Mouse (Mus musculus) hindbrain, embryonic 16.5 days (tissue): ENCODE measurements around the gene Espn. TPM values are rescaled to one million over a fixed set of nuclear protein-coding genes. Genes with fewer than 3 reads are reported as not detected.

Experiments
- ATAC-seq: fragments of 200-750 bp; cut with Nextera tagmentation; 2 replicates; pipeline ENCODE4 v1.8.0; 2017; ENCODE audit warnings: moderate TSS enrichment, moderate library complexity
- H3K27ac ChIP-seq: fragments of 300-500 bp; sonication (generic); 2 replicates; pipeline ENCODE4 v1.5.1; 2014; ENCODE audit warnings: low read depth, mild to moderate bottlenecking, control low read depth, low read length, moderate library complexity
- H3K27me3 ChIP-seq: fragments of 300-500 bp; sonication (generic); replicated peaks from 2 replicates; pipeline ENCODE4 v1.6.1; 2014; ENCODE audit warnings: low read length; ENCODE audit not compliant: control insufficient read depth, insufficient read depth
- H3K36me3 ChIP-seq: fragments of 300-500 bp; sonication (generic); 2 replicates; pipeline ENCODE4 v1.6.1; 2014; ENCODE audit warnings: mild to moderate bottlenecking, low read length, moderate library complexity, mixed read lengths; ENCODE audit not compliant: control insufficient read depth, insufficient read depth
- H3K4me1 ChIP-seq: fragments of 300-500 bp; sonication (generic); 2 replicates; pipeline ENCODE4 v1.6.1; 2014; ENCODE audit warnings: low read depth, low read length; ENCODE audit not compliant: control insufficient read depth, insufficient read depth
- H3K4me2 ChIP-seq: fragments of 300-500 bp; sonication (generic); 2 replicates; pipeline ENCODE4 v1.6.1; 2014; ENCODE audit warnings: mild to moderate bottlenecking, low read length, control low read depth, moderate library complexity
- H3K4me3 ChIP-seq: fragments of 300-500 bp; sonication (generic); 2 replicates; pipeline ENCODE4 v1.5.1; 2014; ENCODE audit warnings: mild to moderate bottlenecking, low read length, control low read depth, moderate library complexity
- H3K9ac ChIP-seq: fragments of 300-500 bp; sonication (generic); 2 replicates; pipeline ENCODE4 v1.6.1; 2014; ENCODE audit warnings: low read depth, mild to moderate bottlenecking, control low read depth, low read length, moderate library complexity
- H3K9me3 ChIP-seq: fragments of 300-500 bp; sonication (generic); 2 replicates; pipeline ENCODE4 v1.6.1; 2014; ENCODE audit warnings: mild to moderate bottlenecking, low read length, moderate library complexity; ENCODE audit not compliant: control insufficient read depth
- WGBS: fragments of 180-500 bp; shearing (Covaris S2); extraction: QIAGEN DNeasy Blood & Tissue Kit; methylation state at CpG from one replicate; pipeline ENCODE4 v1.1.7; 2014; 5-methylcytosine and 5-hydroxymethylcytosine counted together
- polyA plus RNA-seq: library from polyadenylated mRNA; unstranded; fragments of >200 nt; fragmentation: Nextera tagmentation; extraction: Ambion mirVana; gene quantifications from 2 replicates; pipeline ENCODE4 v1.2.1, GENCODE M21; 2015

Gene Espn
- polyA plus RNA-seq, 1 experiment from 2014 or later = 0.34 TPM

DNA sequence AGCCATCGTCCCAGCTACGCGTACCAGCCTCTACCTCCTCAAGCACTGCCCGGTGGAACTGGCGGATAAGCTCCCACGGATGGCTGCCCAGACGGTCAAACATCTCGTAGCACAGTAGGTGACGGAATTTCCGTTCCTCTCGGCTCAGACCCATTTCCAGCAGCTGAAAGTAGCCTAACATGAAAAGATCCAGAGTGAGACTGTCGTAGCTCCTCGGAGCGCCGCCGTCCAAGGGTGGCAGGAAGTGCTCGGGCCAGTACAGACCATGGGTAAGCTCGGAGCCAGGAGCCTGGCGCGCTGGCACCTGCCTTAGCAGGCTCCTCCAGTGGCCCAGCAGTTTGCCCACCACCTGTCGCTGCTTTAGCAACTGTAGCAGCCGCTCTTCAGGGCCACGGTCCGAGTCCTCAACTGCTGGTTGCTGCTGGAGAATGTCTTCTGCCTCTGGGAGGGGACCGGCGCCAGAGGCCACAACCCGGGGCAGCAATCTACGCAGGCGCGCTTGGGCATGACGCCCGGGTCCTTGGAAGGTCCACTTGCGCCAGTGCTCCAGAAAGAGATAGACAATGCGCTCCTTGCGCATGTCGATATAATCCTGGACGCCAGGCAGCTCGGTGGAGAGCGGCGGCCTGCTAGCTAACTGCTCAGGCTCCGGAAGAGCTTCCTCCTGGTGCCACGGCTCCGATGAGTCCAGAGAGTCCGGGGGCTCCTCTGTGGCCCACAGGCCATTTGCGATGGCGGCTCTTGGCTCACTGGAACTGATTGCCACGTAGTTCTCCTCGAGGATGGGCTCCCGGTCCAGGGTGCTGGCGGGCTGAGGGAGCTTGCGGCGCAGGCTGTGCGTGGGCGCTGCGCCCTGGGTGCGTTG lies 26.8 kb downstream of the Espn start:
- WGBS = 4% methylated on average over 52 of the region's 56 CpGs
- Histone ChIP-seq H3K4me3 (peak overlapping the region; percentile 34), H3K4me2 (peak overlapping the region; percentile 54), H3K27ac (no peak overlapping the region), H3K27me3 (peaks cover 90% of the 10 kb centered on the region), H3K36me3 (no peaks in the 10 kb centered on the region), H3K9ac (peak overlapping the region; percentile 61), H3K9me3 (no peaks in the 10 kb centered on the region), H3K4me1 (peaks cover 25% of the 10 kb centered on the region)
- no peak for ATAC-seq

DNA sequence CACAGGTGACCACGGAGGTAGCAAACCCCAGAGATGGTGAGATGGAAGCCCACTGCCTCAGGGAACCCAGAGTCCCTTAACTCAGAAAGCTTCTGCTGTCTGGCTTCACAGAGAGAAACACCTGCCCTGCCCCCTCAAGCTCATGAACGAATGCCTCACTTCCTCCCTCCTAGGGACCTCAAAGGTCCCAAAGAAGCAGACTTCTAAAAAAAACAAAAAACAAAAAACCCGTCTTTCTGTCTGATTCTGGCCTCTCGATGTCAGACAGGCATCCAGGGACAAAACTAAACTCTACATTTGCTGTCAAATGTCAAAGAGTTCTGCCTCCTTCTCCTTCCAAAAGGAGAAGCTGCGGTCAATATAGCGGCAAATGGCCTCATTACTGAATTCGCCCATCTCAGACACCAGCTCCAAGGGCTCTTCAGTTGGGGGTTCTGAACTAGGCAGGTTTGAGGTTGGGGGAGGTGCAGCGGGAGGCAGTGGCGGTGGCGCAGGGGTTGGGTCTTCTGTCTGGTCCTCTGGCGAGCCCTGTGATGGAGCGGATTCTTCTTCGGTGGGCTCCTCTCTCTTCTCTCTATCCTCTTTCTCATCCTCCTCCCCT lies 27.7 kb downstream of the Espn start:
- Histone ChIP-seq H3K36me3 (no peaks in the 10 kb centered on the region), H3K4me1 (peaks cover 35% of the 10 kb centered on the region), H3K4me3 (no peak overlapping the region), H3K27me3 (peaks cover 90% of the 10 kb centered on the region), H3K4me2 (no peak overlapping the region), H3K9ac (no peak overlapping the region), H3K9me3 (no peaks in the 10 kb centered on the region), H3K27ac (no peak overlapping the region)
- 7% methylated on average over 12 of the region's 13 CpGs for WGBS
- no peak for ATAC-seq

DNA sequence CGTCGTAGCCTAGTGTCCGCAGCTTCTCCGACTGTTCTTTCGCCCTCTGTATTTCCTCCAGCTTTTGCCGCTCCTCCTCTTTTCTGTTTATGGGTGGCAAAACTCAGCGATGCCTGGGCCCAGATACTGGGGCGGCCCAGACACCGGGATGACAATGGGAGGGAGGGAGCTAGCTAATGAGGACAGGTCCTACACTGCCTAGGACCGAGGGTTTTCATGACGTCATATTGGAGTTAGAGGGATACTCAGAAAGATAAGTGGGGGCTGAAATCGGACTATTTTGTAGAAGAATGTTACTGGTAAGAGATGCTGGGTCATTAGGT lies 31.0 kb downstream of the Espn start:
- Histone ChIP-seq H3K9me3 (no peaks in the 10 kb centered on the region), H3K4me1 (peaks cover 31% of the 10 kb centered on the region), H3K27me3 (peaks cover 92% of the 10 kb centered on the region), H3K4me2 (peak overlapping the region; percentile 25; the same call in 1 of the 2 replicates), H3K9ac (no peak overlapping the region), H3K4me3 (no peak overlapping the region; the same call in 1 of the 2 replicates), H3K36me3 (no peaks in the 10 kb centered on the region), H3K27ac (no peak overlapping the region)
- no peak for ATAC-seq
- WGBS = 3% methylated on average over 12 of the region's 12 CpGs

DNA sequence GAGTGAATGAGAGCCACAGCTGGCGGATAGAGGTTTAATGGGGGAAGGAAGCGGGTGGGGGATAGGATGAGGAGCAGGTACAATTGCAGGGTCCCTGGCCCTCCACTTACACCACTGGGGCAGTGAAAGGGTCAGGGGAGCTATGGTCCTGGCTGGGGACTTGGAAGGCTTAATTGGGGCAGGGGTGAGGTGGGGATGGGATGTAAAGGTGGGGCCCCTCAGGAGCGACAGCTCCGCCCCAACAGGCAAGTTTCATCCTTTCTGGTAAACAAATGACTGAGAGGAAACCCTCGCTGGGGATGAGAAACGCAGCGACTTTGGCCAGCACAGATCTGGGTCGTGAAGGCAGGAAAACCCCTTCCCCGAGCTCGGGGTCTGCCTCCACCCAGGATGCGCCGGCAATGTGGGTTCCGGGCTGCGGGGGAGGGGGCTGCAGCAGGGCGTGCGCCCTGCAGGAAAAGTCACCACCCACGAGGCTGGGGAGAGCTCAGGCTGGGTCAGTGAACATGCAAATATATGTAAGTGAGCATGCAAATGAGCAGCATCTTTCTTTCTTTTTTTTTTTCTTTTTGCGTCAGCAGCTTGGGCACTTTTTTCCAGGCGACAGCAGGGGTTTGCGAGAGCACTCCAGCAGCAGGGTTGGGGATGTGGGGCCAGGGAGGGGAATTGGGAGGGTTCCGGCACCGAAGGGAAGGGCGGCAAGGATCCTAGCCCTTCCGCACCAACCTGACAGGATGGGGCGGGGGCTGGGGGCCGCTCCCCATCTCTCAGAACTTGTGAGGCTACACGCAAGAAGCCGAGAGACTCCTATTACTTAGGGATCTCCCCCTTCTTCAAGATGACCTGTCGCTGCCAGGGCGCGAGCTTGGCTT lies 31.6 kb downstream of the Espn start:
- H3K4me3 ChIP-seq = peak overlapping the region; percentile 16; the same call in 1 of the 2 replicates
- ATAC-seq = no peak
- H3K9me3 ChIP-seq = no peaks in the 10 kb centered on the region
- no peaks in the 10 kb centered on the region for H3K36me3 ChIP-seq
- peaks cover 31% of the 10 kb centered on the region for H3K4me1 ChIP-seq
- H3K9ac ChIP-seq = no peak overlapping the region
- 4% methylated on average over 31 of the region's 31 CpGs for WGBS
- peaks cover 90% of the 10 kb centered on the region for H3K27me3 ChIP-seq
- peak overlapping the region; percentile 25; the same call in 1 of the 2 replicates for H3K4me2 ChIP-seq
- H3K27ac ChIP-seq = no peak overlapping the region

- Histone ChIP-seq H3K27me3 (peaks cover 91% of the 10 kb centered on the region), H3K9me3 (no peaks in the 10 kb centered on the region), H3K9ac (peak overlapping the region; percentile 45; the same call in 1 of the 2 replicates), H3K36me3 (peaks cover 3% of the 10 kb centered on the region; the same call in 1 of the 2 replicates), H3K4me3 (peak overlapping the region; percentile 22), H3K4me2 (peak overlapping the region; percentile 37), H3K27ac (no peak overlapping the region), H3K4me1 (peaks cover 25% of the 10 kb centered on the region)
- no peak; the same call in 1 of the 2 replicates for ATAC-seq
- WGBS = 6% methylated on average over 37 of the region's 39 CpGs
Measured at GRCm38 (mm10) chr4:152119396-152120292, 32.5 kb downstream of the Espn start.

DNA sequence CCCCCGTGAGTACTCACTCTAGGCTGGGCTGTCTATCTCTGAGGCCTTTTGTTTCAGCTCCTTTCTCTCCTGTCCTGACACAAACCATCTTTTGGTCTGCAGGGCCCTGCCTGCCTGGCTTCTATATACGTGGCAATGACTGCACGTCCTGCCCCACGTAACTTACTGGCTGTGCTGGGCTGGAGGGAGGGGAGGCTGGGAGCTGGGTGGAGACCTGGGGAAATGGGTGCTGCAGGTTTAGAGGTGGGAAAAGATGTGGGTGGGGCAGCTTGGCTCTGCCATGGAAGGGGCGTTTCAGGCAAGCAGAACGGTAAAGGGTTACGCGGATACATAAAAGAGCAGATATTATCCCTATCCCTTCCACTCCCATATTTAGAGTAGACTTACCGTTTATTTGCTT lies 34.6 kb downstream of the Espn start:
- peaks cover 25% of the 10 kb centered on the region for H3K4me1 ChIP-seq
- no peak overlapping the region for H3K9ac ChIP-seq
- H3K4me2 ChIP-seq = no peak overlapping the region
- H3K9me3 ChIP-seq = no peaks in the 10 kb centered on the region
- no peak overlapping the region for H3K4me3 ChIP-seq
- H3K36me3 ChIP-seq = peaks cover 8% of the 10 kb centered on the region
- 68% methylated on average over 9 of the region's 9 CpGs for WGBS
- no peak for ATAC-seq
- no peak overlapping the region for H3K27ac ChIP-seq
- peaks cover 81% of the 10 kb centered on the region for H3K27me3 ChIP-seq

GRCm38 (mm10) chr4:152115921-152116612 lies 36.1 kb downstream of the Espn start, which contains the start of gene Tnfrsf25:
TSS of gene Tnfrsf25 (plus strand) at chr4:152115934.
- 0 out of 2 replicates have a peak, but pooled peaks have one; percentile 4 for ATAC-seq
- Histone ChIP-seq H3K36me3 (peaks cover 8% of the 10 kb centered on the region), H3K4me3 (no peak within 1 kb of the TSS), H3K27me3 (peaks cover 69% of the 10 kb centered on the region), H3K4me1 (peaks cover 23% of the 10 kb centered on the region), H3K9me3 (no peaks in the 10 kb centered on the region), H3K9ac (no peak within 1 kb of the TSS), H3K4me2 (peak within 1 kb of the TSS; percentile 21; the same call in 1 of the 2 replicates), H3K27ac (no peak within 1 kb of the TSS)
- 3% methylated on average over 30 of the region's 30 CpGs for WGBS

DNA sequence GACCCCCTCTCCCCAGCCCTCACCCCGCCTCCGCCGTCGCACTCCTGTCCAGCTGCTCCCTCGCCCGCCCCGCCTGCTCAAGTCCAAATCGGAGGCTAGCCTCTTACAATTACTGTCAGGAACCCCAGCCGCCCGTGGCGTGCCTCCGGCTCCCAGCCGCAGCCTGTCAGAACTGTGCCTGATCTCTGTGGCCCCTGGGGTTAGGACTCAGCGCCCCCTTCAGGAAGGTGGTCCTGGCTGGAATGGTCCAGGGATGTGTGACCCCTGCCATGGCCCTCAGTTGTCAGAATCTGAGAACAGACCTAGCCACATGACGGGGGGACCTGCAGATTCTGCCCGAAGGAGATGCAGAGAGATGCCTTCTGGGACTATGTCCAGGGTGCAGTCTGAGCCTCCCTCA lies 38.1 kb downstream of the Espn start:
- H3K9me3 ChIP-seq = no peaks in the 10 kb centered on the region
- no peak overlapping the region for H3K4me2 ChIP-seq
- H3K4me3 ChIP-seq = no peak overlapping the region
- no peak overlapping the region for H3K9ac ChIP-seq
- ATAC-seq = no peak
- no peak overlapping the region for H3K27ac ChIP-seq
- peaks cover 8% of the 10 kb centered on the region for H3K36me3 ChIP-seq
- WGBS = 56% methylated on average over 16 of the region's 16 CpGs
- peaks cover 49% of the 10 kb centered on the region for H3K27me3 ChIP-seq
- peaks cover 7% of the 10 kb centered on the region; the same call in 1 of the 2 replicates for H3K4me1 ChIP-seq
